Mouse (Mus musculus) brown adipose tissue, adult 24 weeks (tissue): Measurements from ENCODE around the gene Aldh1a7. TPM values are rescaled to one million over a fixed set of nuclear protein-coding genes. Genes with fewer than 3 reads are reported as not detected.
"Not testable (repeated sequence)": the region's sequence is repeated elsewhere in the genome, so short reads cannot be mapped to it uniquely, and the experiment has no call there.

ENCODE experiments used
- H3K27ac ChIP-seq: fragments of 200-500 bp; replicated peaks from 2 replicates; pipeline ENCODE4 v1.5.1; 2012; ENCODE audit warnings: low read depth, mild to moderate bottlenecking, low read length
- H3K4me1 ChIP-seq: fragments of 200-500 bp; 2 replicates; pipeline ENCODE4 v1.6.1; 2012; ENCODE audit warnings: low read length, mixed read lengths; ENCODE audit not compliant: control insufficient read depth, insufficient read depth, insufficient read length
- H3K4me3 ChIP-seq: fragments of 200-500 bp; 2 replicates; pipeline ENCODE4 v1.5.1; 2012; ENCODE audit warnings: low read depth, mild to moderate bottlenecking, low read length, moderate library complexity; ENCODE audit not compliant: insufficient read depth
- polyA plus RNA-seq: library from polyadenylated mRNA; stranded (reverse); fragments of >200 nt; gene quantifications from 2 replicates; pipeline ENCODE4 v1.2.4, GENCODE M21; 2012; ENCODE audit not compliant: missing spikeins, insufficient read depth, insufficient read length

Aldh1a7 gene
- polyA plus RNA-seq, 1 experiment: 170 TPM

- no peak overlapping the region for H3K4me3 ChIP-seq
- H3K4me1 ChIP-seq: no peaks in the 10 kb centered on the region
- H3K27ac ChIP-seq: no peak overlapping the region
Observed at GRCm38 (mm10) chr19:20677697-20678355, 49.5 kb downstream of the Aldh1a7 start.

GRCm38 (mm10) chr19:20654141-20654873 is 73.1 kb downstream of the Aldh1a7 start:
- Histone ChIP-seq H3K4me3 (no peak overlapping the region), H3K4me1 (peaks cover 3% of the 10 kb centered on the region; the same call in 1 of the 2 replicates), H3K27ac (peak overlapping the region; percentile 58)

- Histone ChIP-seq H3K27ac (peak overlapping the region; percentile 58; the same call in 1 of the 2 replicates), H3K4me3 (no peak overlapping the region), H3K4me1 (peaks cover 3% of the 10 kb centered on the region; the same call in 1 of the 2 replicates)
Observed at GRCm38 (mm10) chr19:20653082-20653676, 74.2 kb downstream of the Aldh1a7 start.

- Histone ChIP-seq H3K4me3 (no peak overlapping the region), H3K4me1 (peaks cover 3% of the 10 kb centered on the region; the same call in 1 of the 2 replicates), H3K27ac (no peak overlapping the region)
Observed at GRCm38 (mm10) chr19:20650008-20650407, 77.4 kb downstream of the Aldh1a7 start.

GRCm38 (mm10) chr19:20647496-20647895 is 79.9 kb downstream of the Aldh1a7 start:
- not testable (repeated sequence) for H3K27ac ChIP-seq, H3K4me1 ChIP-seq, H3K4me3 ChIP-seq

- no peak overlapping the region for H3K4me3 ChIP-seq
- no peak overlapping the region for H3K27ac ChIP-seq
- H3K4me1 ChIP-seq: no peaks in the 10 kb centered on the region
Observed at GRCm38 (mm10) chr19:20644346-20644745, 83.0 kb downstream of the Aldh1a7 start.

Other genes starting within 250 kb of the Aldh1a7 start
- 19.1 and 22.7 TPM in 2 replicates for gene Aldh1a1, start 234.8 kb downstream of the Aldh1a7 start, polyA plus RNA-seq
- not detected in 2 replicates for gene Tmc1, start 226.6 kb upstream of the Aldh1a7 start, polyA plus RNA-seq